Mouse (Mus musculus) intestine, embryonic 16.5 days (tissue): ENCODE results near the gene Litaf. TPM values are rescaled to one million over a fixed set of nuclear protein-coding genes. Genes with fewer than 3 reads are reported as not detected.

Source experiments
- ATAC-seq: fragments of 200-750 bp; cut with Nextera tagmentation; 2 replicates; pipeline ENCODE4 v1.8.0; 2017; ENCODE audit warnings: moderate TSS enrichment, moderate library complexity
- H3K27ac ChIP-seq: fragments of 300-500 bp; sonication (generic); 2 replicates; pipeline ENCODE4 v1.5.1; 2014; ENCODE audit warnings: mild to moderate bottlenecking, low read length
- H3K27me3 ChIP-seq: fragments of 300-500 bp; sonication (generic); replicated peaks from 2 replicates; pipeline ENCODE4 v1.6.1; 2014; ENCODE audit warnings: low read length, control low read depth, mixed read lengths; ENCODE audit not compliant: control insufficient read depth, insufficient read depth
- H3K36me3 ChIP-seq: fragments of 300-500 bp; sonication (generic); 2 replicates; pipeline ENCODE4 v1.6.1; 2014; ENCODE audit warnings: low read length, control low read depth; ENCODE audit not compliant: control insufficient read depth, insufficient read depth
- H3K4me1 ChIP-seq: fragments of 300-500 bp; sonication (generic); 2 replicates; pipeline ENCODE4 v1.6.1; 2014; ENCODE audit warnings: low read length, control low read depth, mixed read lengths; ENCODE audit not compliant: control insufficient read depth, insufficient read depth
- H3K4me2 ChIP-seq: fragments of 300-500 bp; sonication (generic); 2 replicates; pipeline ENCODE4 v1.6.1; 2014; ENCODE audit warnings: low read depth, low read length, control low read depth
- H3K4me3 ChIP-seq: fragments of 300-500 bp; sonication (generic); 2 replicates; pipeline ENCODE4 v1.5.1; 2014; ENCODE audit warnings: mild to moderate bottlenecking, low read length
- H3K9ac ChIP-seq: fragments of 300-500 bp; sonication (generic); 2 replicates; pipeline ENCODE4 v1.6.1; 2014; ENCODE audit warnings: low read depth, low read length
- H3K9me3 ChIP-seq: fragments of 300-500 bp; sonication (generic); 2 replicates; pipeline ENCODE4 v1.6.1; 2016; ENCODE audit warnings: low read length, control low read depth; ENCODE audit not compliant: control insufficient read depth
- WGBS: fragments of 180-500 bp; shearing (Covaris S2); extraction: QIAGEN DNeasy Blood & Tissue Kit; methylation state at CpG from one replicate; pipeline ENCODE4 v1.1.7; 2014; 5-methylcytosine and 5-hydroxymethylcytosine counted together
- polyA plus RNA-seq: library from polyadenylated mRNA; unstranded; fragments of >200 nt; fragmentation: Nextera tagmentation; extraction: Ambion mirVana; gene quantifications from 2 replicates; pipeline ENCODE4 v1.2.1, GENCODE M21; 2015

The Litaf gene
- polyA plus RNA-seq, 1 experiment from 2014 or later: 110 TPM

- no peaks in the 10 kb centered on the region for H3K27me3 ChIP-seq
- H3K4me3 ChIP-seq: no peak overlapping the region
- H3K4me2 ChIP-seq: 0 out of 2 replicates have a peak overlapping the region, but pooled peaks have one; percentile 2
- peaks cover 28% of the 10 kb centered on the region for H3K4me1 ChIP-seq
- no peak overlapping the region for H3K9ac ChIP-seq
- H3K36me3 ChIP-seq: peaks cover 6% of the 10 kb centered on the region
- no peaks in the 10 kb centered on the region for H3K9me3 ChIP-seq
- 56% methylated on average over 7 of the region's 7 CpGs for WGBS
- peak overlapping the region; percentile 34; the same call in 1 of the 2 replicates for H3K27ac ChIP-seq
- no peak for ATAC-seq
Observed at GRCm38 (mm10) chr16:11069710-11070420, 3.9 kb upstream of the Litaf start.

- no peaks in the 10 kb centered on the region for H3K9me3 ChIP-seq
- no peak overlapping the region for H3K9ac ChIP-seq
- 0 out of 2 replicates have a peak overlapping the region, but pooled peaks have one; percentile 15 for H3K27ac ChIP-seq
- peaks cover 3% of the 10 kb centered on the region for H3K36me3 ChIP-seq
- ATAC-seq: no peak
- H3K4me3 ChIP-seq: no peak overlapping the region
- 0 out of 2 replicates have a peak overlapping the region, but pooled peaks have one; percentile 4 for H3K4me2 ChIP-seq
- no peaks in the 10 kb centered on the region for H3K27me3 ChIP-seq
- H3K4me1 ChIP-seq: peaks cover 28% of the 10 kb centered on the region
- WGBS: 58% methylated on average over 6 of the region's 6 CpGs
Observed at GRCm38 (mm10) chr16:11069271-11069670, 3.3 kb upstream of the Litaf start.

GRCm38 (mm10) chr16:11068666-11069065 lies 2.7 kb upstream of the Litaf start:
- Histone ChIP-seq H3K27me3 (no peaks in the 10 kb centered on the region), H3K9ac (no peak overlapping the region), H3K4me3 (no peak overlapping the region), H3K4me1 (peaks cover 28% of the 10 kb centered on the region), H3K27ac (0 out of 2 replicates have a peak overlapping the region, but pooled peaks have one; percentile 15), H3K36me3 (no peaks in the 10 kb centered on the region; the same call in 1 of the 2 replicates), H3K4me2 (0 out of 2 replicates have a peak overlapping the region, but pooled peaks have one; percentile 4), H3K9me3 (no peaks in the 10 kb centered on the region)
- ATAC-seq: no peak
- whole genome bisulfite sequencing: 93% methylated on average over 3 of the region's 3 CpGs

- Histone ChIP-seq H3K36me3 (no peaks in the 10 kb centered on the region), H3K4me3 (peak overlapping the region; percentile 80), H3K27ac (peak overlapping the region; percentile 85), H3K4me2 (peak overlapping the region; percentile 72), H3K4me1 (peaks cover 38% of the 10 kb centered on the region), H3K9ac (peak overlapping the region; percentile 88), H3K27me3 (no peaks in the 10 kb centered on the region), H3K9me3 (no peaks in the 10 kb centered on the region)
- ATAC-seq: peak; percentile 24; the same call in 1 of the 2 replicates
- WGBS: under 1% methylated on average over 22 of the region's 22 CpGs
Observed at GRCm38 (mm10) chr16:11066833-11067191, 855 bp upstream of the Litaf start.

GRCm38 (mm10) chr16:11065431-11065830 lies 526 bp downstream of the Litaf start:
- H3K4me2 ChIP-seq: peak overlapping the region; percentile 59
- H3K36me3 ChIP-seq: no peaks in the 10 kb centered on the region
- H3K4me3 ChIP-seq: peak overlapping the region; percentile 80
- no peaks in the 10 kb centered on the region for H3K9me3 ChIP-seq
- H3K4me1 ChIP-seq: peaks cover 38% of the 10 kb centered on the region
- 0 out of 2 replicates have a peak overlapping the region, but pooled peaks have one; percentile 31 for H3K27ac ChIP-seq
- no peaks in the 10 kb centered on the region for H3K27me3 ChIP-seq
- WGBS: 67% methylated on average over 5 of the region's 5 CpGs
- H3K9ac ChIP-seq: peak overlapping the region; percentile 52
- ATAC-seq: 0 out of 2 replicates have a peak, but pooled peaks have one; percentile 3

GRCm38 (mm10) chr16:11064742-11065141 lies 1.2 kb downstream of the Litaf start:
- 88% methylated on average over 6 of the region's 6 CpGs for WGBS
- peaks cover 31% of the 10 kb centered on the region for H3K4me1 ChIP-seq
- no peak for ATAC-seq

GRCm38 (mm10) chr16:11064341-11064740 lies 1.6 kb downstream of the Litaf start:
- H3K36me3 ChIP-seq: no peaks in the 10 kb centered on the region

More at GRCm38 (mm10) chr16:11064742-11065141, 1.2 kb downstream of the Litaf start:
- Histone ChIP-seq H3K4me3 (no peak overlapping the region), H3K27ac (no peak overlapping the region), H3K9ac (no peak overlapping the region), H3K4me2 (no peak overlapping the region), H3K27me3 (no peaks in the 10 kb centered on the region), H3K36me3 (no peaks in the 10 kb centered on the region), H3K9me3 (no peaks in the 10 kb centered on the region)

GRCm38 (mm10) chr16:11062794-11063721 lies 2.9 kb downstream of the Litaf start:
- Histone ChIP-seq H3K4me1 (peaks cover 20% of the 10 kb centered on the region), H3K4me3 (no peak overlapping the region), H3K9ac (peak overlapping the region; percentile 57), H3K27me3 (no peaks in the 10 kb centered on the region), H3K27ac (peak overlapping the region; percentile 89), H3K4me2 (0 out of 2 replicates have a peak overlapping the region, but pooled peaks have one; percentile 9), H3K9me3 (no peaks in the 10 kb centered on the region), H3K36me3 (no peaks in the 10 kb centered on the region)
- ATAC-seq: peak; percentile 43
- WGBS: 34% methylated on average over 13 of the region's 13 CpGs

More at GRCm38 (mm10) chr16:11064341-11064740, 1.6 kb downstream of the Litaf start:
- Histone ChIP-seq H3K9me3 (no peaks in the 10 kb centered on the region), H3K27me3 (no peaks in the 10 kb centered on the region), H3K4me1 (peaks cover 27% of the 10 kb centered on the region), H3K9ac (no peak overlapping the region), H3K4me3 (no peak overlapping the region), H3K27ac (no peak overlapping the region), H3K4me2 (no peak overlapping the region)
- WGBS: 92% methylated on average over 4 of the region's 4 CpGs
- no peak for ATAC-seq

- H3K36me3 ChIP-seq: no peaks in the 10 kb centered on the region
- WGBS: 82% methylated on average over 4 of the region's 4 CpGs
- H3K4me1 ChIP-seq: peaks cover 11% of the 10 kb centered on the region
- ATAC-seq: no peak
- H3K27ac ChIP-seq: no peak within 1 kb of the TSS
- no peak within 1 kb of the TSS for H3K9ac ChIP-seq
- no peaks in the 10 kb centered on the region for H3K27me3 ChIP-seq
- H3K9me3 ChIP-seq: no peaks in the 10 kb centered on the region
- no peak within 1 kb of the TSS for H3K4me2 ChIP-seq
- H3K4me3 ChIP-seq: no peak within 1 kb of the TSS
Observed at GRCm38 (mm10) chr16:11060645-11061044, 5.3 kb downstream of the Litaf start, which contains the start of gene Snn. Snn (plus strand) TSS chr16:11060945.
